Mouse (Mus musculus): ENCODE measurements around the gene Phf7.

DNA sequence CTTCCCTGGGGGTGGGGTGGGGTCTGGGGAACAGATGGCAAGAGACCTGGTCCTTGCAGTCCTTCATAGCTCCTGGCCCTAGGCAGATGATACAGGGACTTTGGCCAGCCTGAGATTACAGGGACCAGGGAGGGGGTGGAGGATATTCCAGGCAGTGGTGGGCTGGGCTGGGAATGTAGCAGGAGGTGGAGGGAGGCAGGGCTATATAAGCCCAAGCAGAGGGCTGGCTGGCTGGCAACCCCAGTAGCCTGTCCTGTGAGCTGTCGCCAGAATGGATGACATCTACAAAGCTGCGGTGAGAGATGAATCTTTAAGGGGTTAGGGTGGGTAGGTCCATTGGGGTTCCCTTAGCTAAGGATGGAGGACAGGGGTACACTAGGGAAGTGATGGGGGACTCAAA lies 43.0 kb downstream of the Phf7 start, which contains the start of gene Tnnc1:
- TF ChIP-seq MYOD1 (IDR thresholded peaks at IDR 0.05; ENCODE audit: control insufficient read depth, insufficient read length, low read depth) (no peak), CTCF (IDR thresholded peaks at IDR 0.05; ENCODE audit: control insufficient read depth, insufficient read depth, insufficient read length) (no peak), USF1 (IDR thresholded peaks at IDR 0.05; ENCODE audit: low read depth) (no peak), MAX (IDR thresholded peaks at IDR 0.05) (no peak), CEBPB (IDR thresholded peaks at IDR 0.05; ENCODE audit: low read depth) (no peak)
